In the genomic region with DNA sequence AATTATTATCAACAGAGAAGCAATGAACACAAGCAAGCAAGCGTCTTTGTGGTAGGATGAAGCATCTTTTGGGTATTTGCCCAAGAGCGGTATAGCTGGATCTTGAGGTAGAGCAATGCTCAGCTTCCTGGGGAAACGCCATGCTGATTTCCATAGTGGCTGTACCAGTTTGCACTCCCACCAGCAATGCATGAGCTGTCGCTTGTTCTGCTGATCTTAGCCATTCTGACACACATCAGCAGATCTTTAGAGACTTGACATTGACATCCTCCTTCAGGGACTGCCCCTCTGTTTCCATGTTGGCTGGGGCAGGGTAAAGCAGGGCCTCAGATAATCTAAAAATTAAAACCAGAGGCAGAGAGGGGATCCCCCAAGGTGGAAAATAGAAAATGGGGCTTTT, we compare ENCODE assay signal across 24 mouse cellular contexts. TPM values are rescaled to one million over a fixed set of nuclear protein-coding genes. Genes with fewer than 3 reads are reported as not detected.
DNase-seq lines count a peak whose midpoint lies in the region; ATAC-seq and TF ChIP-seq lines count a peak whose summit lies in the region.
"Had no signal": no experiment of that assay in that cellular context is flagged by ENCODE, and none has a peak within 500 bp of the region (broad histone marks: within the 10 kb centered on the region; RNA-seq: fewer than 3 reads in every experiment).

No protein-coding gene starts in this region.

- peak overlapping the region; percentile 63 for H3K4me2 ChIP-seq in CH12.LX (ENCODE audit: insufficient read depth, low read depth, poor library complexity, severe bottlenecking)
- H3K4me2 ChIP-seq: embryonic facial prominence, embryonic 12.5 days; forebrain, embryonic 12.5 days; forebrain, embryonic 15.5 days; heart, embryonic 13.5 days; hindbrain, embryonic 12.5 days; hindbrain, embryonic 15.5 days had no signal

- no peak overlapping the region for H3K4me3 ChIP-seq in CH12.LX (replicated peaks in 1 of 3; ENCODE audit: low read depth in 2 of 3, low read length in 2 of 3, poor library complexity in 1 of 3)
- H3K4me3 ChIP-seq: embryonic facial prominence, embryonic 12.5 days; erythroblast, embryonic 14.5 days; forebrain, embryonic 12.5 days; forebrain, embryonic 15.5 days; heart, embryonic 13.5 days; hindbrain, embryonic 12.5 days; hindbrain, embryonic 15.5 days had no signal

- peak; percentile 97 for ATAC-seq in inflammation-experienced regulatory T-cells, adult 6 months
- ATAC-seq: forebrain, embryonic 15.5 days; intestine, embryonic 16.5 days had no signal

- H3K4me1 ChIP-seq in CH12.LX (ENCODE audit: control insufficient read depth in 1 of 2, insufficient read depth in 2 of 2), result peaks cover 28 to 81% of the 10 kb centered on the region in 2 experiments
- H3K4me1 ChIP-seq: embryonic facial prominence, embryonic 12.5 days; hindbrain, embryonic 15.5 days had no signal

- DNase-seq in spleen, postnatal 36 days (ENCODE audit: low spot score in 2 of 2), result peak; percentile 43 to 56
- no peak for DNase-seq in spleen, postnatal 4 days (ENCODE audit: low spot score in 2 of 2)
- DNase-seq in CH12.LX (ENCODE audit: extremely low read depth), result peak; percentile 94
- DNase-seq in cerebellum, adult 9-11 months, result no peak
- DNase-seq in thymus, postnatal 4 days, result no peak
- no peak for DNase-seq in neural tube, embryonic 10.5 days (ENCODE audit: extremely low spot score, low spot score)
- DNase-seq: adrenal gland, adult 8-10 months; adrenal gland, postnatal 25 days; B cell, adult 2 months; cerebellum, adult 11-12 months; cerebellum, adult 8-10 months; cerebellum, postnatal 14 days; gastrocnemius, postnatal 25 days; heart, adult 18-20 months had no signal

- dilution Hi-C loops in CH12.LX (cut with MboI; ENCODE audit: extremely low pct_ligation_motif_present, extremely low pct_unique_long_range_greater_than_20kb, low sequenced_read_pairs), result no loop called here

- no peaks in the 10 kb centered on the region for H3K36me3 ChIP-seq in CH12.LX (replicated peaks in 1 of 2; ENCODE audit: control insufficient read depth in 1 of 2, insufficient read depth in 1 of 2, low read length in 1 of 2)
- H3K36me3 ChIP-seq: embryonic facial prominence, embryonic 12.5 days; forebrain, embryonic 12.5 days; forebrain, embryonic 15.5 days; heart, embryonic 13.5 days; hindbrain, embryonic 12.5 days; hindbrain, embryonic 15.5 days had no signal

- in situ Hi-C loops in CH12.LX (cut with MboI; ENCODE audit: low pct_ligation_motif_present, low pct_unique_long_range_greater_than_20kb, low sequenced_read_pairs), result no loop called here

- TF ChIP-seq RAD21 in CH12.LX (IDR thresholded peaks at IDR 0.05; ENCODE audit: low read depth, low read length), result peak; percentile 17

- H3K9me3 ChIP-seq in CH12.LX (replicated peaks; ENCODE audit: low read length), result no peaks in the 10 kb centered on the region
- H3K9me3 ChIP-seq: embryonic facial prominence, embryonic 12.5 days; forebrain, embryonic 12.5 days; forebrain, embryonic 15.5 days; heart, embryonic 13.5 days; hindbrain, embryonic 12.5 days; hindbrain, embryonic 15.5 days had no signal

- no peaks in the 10 kb centered on the region for H3K79me2 ChIP-seq in CH12.LX (replicated peaks; ENCODE audit: control insufficient read depth, extremely low read depth, insufficient read depth, poor library complexity, severe bottlenecking)

- peak; percentile 42; the same call in 1 of the 2 replicates for TF ChIP-seq POLR2A in CH12.LX (IDR thresholded peaks at IDR 0.05; ENCODE audit: low read depth, low read length)

- H3K9ac ChIP-seq in CH12.LX (ENCODE audit: insufficient read depth, low read depth), result no peak overlapping the region
- H3K9ac ChIP-seq: embryonic facial prominence, embryonic 12.5 days; forebrain, embryonic 12.5 days; forebrain, embryonic 15.5 days; heart, embryonic 13.5 days; hindbrain, embryonic 12.5 days; hindbrain, embryonic 15.5 days had no signal

- H3K27me3 ChIP-seq in CH12.LX (replicated peaks), result no peaks in the 10 kb centered on the region
- H3K27me3 ChIP-seq: embryonic facial prominence, embryonic 12.5 days; forebrain, embryonic 12.5 days; forebrain, embryonic 15.5 days; heart, embryonic 13.5 days; hindbrain, embryonic 12.5 days; hindbrain, embryonic 15.5 days had no signal

- TF ChIP-seq CTCF in CH12.LX (conservative IDR thresholded peaks at IDR 0.05 in 1 of 2, IDR thresholded peaks at IDR 0.05 in 1 of 2; ENCODE audit: low read depth in 2 of 2, low read length in 2 of 2), result no peak

- H3K27ac ChIP-seq in CH12.LX (ENCODE audit: insufficient read depth, low read depth), result peak overlapping the region; percentile 45; the same call in 1 of the 2 replicates
- H3K27ac ChIP-seq: embryonic facial prominence, embryonic 12.5 days; forebrain, embryonic 12.5 days; forebrain, embryonic 15.5 days; heart, embryonic 13.5 days; hindbrain, embryonic 12.5 days; hindbrain, embryonic 15.5 days had no signal

- peak; percentile 91 for TF ChIP-seq EP300 in CH12.LX (IDR thresholded peaks at IDR 0.05; ENCODE audit: low read length)

TF ChIP-seq in CH12.LX, 34 proteins besides CTCF, POLR2A, EP300 and RAD21:
- TF ChIP-seq MAZ (IDR thresholded peaks at IDR 0.05; ENCODE audit: low read depth, low read length) (peak; percentile 89; the same call in 1 of the 2 replicates), BHLHE40 (IDR thresholded peaks at IDR 0.05; ENCODE audit: low read depth, low read length) (peak; percentile 64), USF1 (IDR thresholded peaks at IDR 0.05; ENCODE audit: low read depth, low read length) (no peak), ELF1 (IDR thresholded peaks at IDR 0.05; ENCODE audit: low read depth, low read length) (peak; percentile 56), MYC (IDR thresholded peaks at IDR 0.05; ENCODE audit: low read depth, low read length) (peak; percentile 83), IRF4 (IDR thresholded peaks at IDR 0.05; ENCODE audit: low read depth, low read length) (peak; percentile 80), E2F4 (IDR thresholded peaks at IDR 0.05; ENCODE audit: insufficient replicate concordance, low read depth, low read length) (no peak), ETS1 (conservative IDR thresholded peaks at IDR 0.05; ENCODE audit: low read depth, low read length) (peak; percentile 89), ZMIZ1 (IDR thresholded peaks at IDR 0.05; ENCODE audit: low read depth, low read length) (0 out of 2 replicates have a peak, but pooled peaks have one; percentile 54), MAX (IDR thresholded peaks at IDR 0.05; ENCODE audit: low read length) (peak; percentile 80; the same call in 1 of the 2 replicates), RCOR1 (conservative IDR thresholded peaks at IDR 0.05; ENCODE audit: low read depth, low read length) (peak; percentile 52; the same call in 1 of the 2 replicates), CHD1 (IDR thresholded peaks at IDR 0.05; ENCODE audit: low read depth, low read length) (peak; percentile 87), USF2 (conservative IDR thresholded peaks at IDR 0.05; ENCODE audit: low read depth, low read length) (no peak), MEF2A (IDR thresholded peaks at IDR 0.05; ENCODE audit: borderline replicate concordance, low read depth, low read length) (peak; percentile 95), SMC3 (IDR thresholded peaks at IDR 0.05; ENCODE audit: low read depth, low read length) (peak; percentile 19; the same call in 1 of the 2 replicates), CHD2 (IDR thresholded peaks at IDR 0.05; ENCODE audit: low read length) (peak; percentile 73), MXI1 (IDR thresholded peaks at IDR 0.05; ENCODE audit: low read depth, low read length) (peak; percentile 81; the same call in 1 of the 2 replicates), HCFC1 (IDR thresholded peaks at IDR 0.05; ENCODE audit: low read depth, low read length) (peak; percentile 31), JUN (IDR thresholded peaks at IDR 0.05; ENCODE audit: insufficient read depth, low read depth, low read length) (0 out of 2 replicates have a peak, but pooled peaks have one; percentile 28), TBP (conservative IDR thresholded peaks at IDR 0.05; ENCODE audit: low read depth, low read length) (0 out of 2 replicates have a peak, but pooled peaks have one; percentile 43), ZKSCAN1 (IDR thresholded peaks at IDR 0.05; ENCODE audit: borderline replicate concordance, low read depth, low read length) (no peak), MAFK (IDR thresholded peaks at IDR 0.05; ENCODE audit: insufficient replicate concordance, low read length) (peak; percentile 91), TCF12 (IDR thresholded peaks at IDR 0.05; ENCODE audit: low read depth, low read length) (peak; percentile 86), UBTF (IDR thresholded peaks at IDR 0.05; ENCODE audit: low read depth, low read length) (0 out of 2 replicates have a peak, but pooled peaks have one; percentile 69), JUND (conservative IDR thresholded peaks at IDR 0.05; ENCODE audit: low read depth, low read length) (no peak; the same call in 1 of the 2 replicates), POLR2AphosphoS2 (IDR thresholded peaks at IDR 0.05; ENCODE audit: low read depth, low read length) (no peak), SIN3A (IDR thresholded peaks at IDR 0.05; ENCODE audit: low read length) (peak; percentile 92), NELFE (IDR thresholded peaks at IDR 0.05; ENCODE audit: low read depth, low read length) (peak; percentile 56; the same call in 1 of the 2 replicates), NRF1 (IDR thresholded peaks at IDR 0.05; ENCODE audit: low read depth, low read length) (0 out of 2 replicates have a peak, but pooled peaks have one; percentile 22), KAT2A (IDR thresholded peaks at IDR 0.05; ENCODE audit: insufficient replicate concordance, low read length) (0 out of 2 replicates have a peak, but pooled peaks have one; percentile 53)
TF ChIP-seq in CH12.LX: peak in this region for 24.

RNA-seq across cellular contexts. Expression of gene A630001G21Rik, which starts 16.8 kb away (rescaled TPM):
- 55.8 and 64.7 TPM in 2 replicates for total RNA-seq in CH12.LX (2012; rRNA removed)
- 151 and 164 TPM in 2 replicates for total RNA-seq in CH12.LX (2014; rRNA removed)
- 130 and 139 TPM in 2 replicates for polyA plus RNA-seq in CH12.LX (2012; ENCODE audit: insufficient read length, low read depth)
- 10 to 100 TPM; 33.2 to 54.7 (median 43.2) TPM for polyA plus RNA-seq in inflammation-experienced regulatory T-cells, adult 6 months (2017; shearing (Covaris generic))
- total RNA-seq: gastrocnemius, adult 8-10 months had no signal

RNA-seq across cellular contexts. Expression of gene Cab39, which starts 31.6 kb away (rescaled TPM):
- 90.2 and 101 TPM in 2 replicates for total RNA-seq in CH12.LX (2012; rRNA removed)
- total RNA-seq in CH12.LX (2014; rRNA removed), result 239 and 263 TPM in 2 replicates
- polyA plus RNA-seq in CH12.LX (2012; ENCODE audit: insufficient read length, low read depth), result 98.4 and 111 TPM in 2 replicates
- 10 to 100 TPM; 43.1 to 57.3 (median 50.7) TPM for polyA plus RNA-seq in inflammation-experienced regulatory T-cells, adult 6 months (2017; shearing (Covaris generic))

Comparison
In these comparisons a context has a peak if more than half of its experiments do, and no peak if none do; other contexts are left out.
1. DNase-seq: peak in spleen, postnatal 36 days (2 of 2) and CH12.LX (single experiment); none in spleen, postnatal 4 days (0 of 2), cerebellum, adult 9-11 months (single experiment), thymus, postnatal 4 days (single experiment) and neural tube, embryonic 10.5 days (single experiment).